Mouse (Mus musculus) kidney, postnatal 0 days (tissue): ENCODE data around the gene Mbd5. TPM values are rescaled to one million over a fixed set of nuclear protein-coding genes. Genes with fewer than 3 reads are reported as not detected.

ENCODE experiments used
- ATAC-seq: fragments of 200-750 bp; cut with Nextera tagmentation; replicated peaks from 2 replicates; pipeline ENCODE4 v1.8.0; 2017; ENCODE audit warnings: low read depth, moderate number of reproducible peaks, moderate TSS enrichment, moderate library complexity; ENCODE audit not compliant: low FRiP score
- DNase-seq: peaks from one replicate; pipeline ENCODE4 v3.0.0-alpha.2; 2016; ENCODE audit warnings: low spot score
- H3K27ac ChIP-seq: fragments of 300-500 bp; sonication (generic); 2 replicates; pipeline ENCODE4 v1.5.1; 2014; ENCODE audit warnings: mild to moderate bottlenecking
- H3K27me3 ChIP-seq: fragments of 300-500 bp; sonication (generic); 2 replicates; pipeline ENCODE4 v1.6.1; 2014; ENCODE audit warnings: low read length, mixed read lengths; ENCODE audit not compliant: insufficient read depth
- H3K36me3 ChIP-seq: fragments of 300-500 bp; sonication (generic); 2 replicates; pipeline ENCODE4 v1.6.1; 2014; ENCODE audit warnings: low read length, mixed read lengths; ENCODE audit not compliant: insufficient read depth
- H3K4me1 ChIP-seq: fragments of 300-500 bp; sonication (generic); replicated peaks from 2 replicates; pipeline ENCODE4 v1.6.1; 2014; ENCODE audit warnings: antibody characterized with exemption, low read length, mixed read lengths; ENCODE audit not compliant: insufficient read depth
- H3K4me2 ChIP-seq: fragments of 300-500 bp; sonication (generic); 2 replicates; pipeline ENCODE4 v1.6.1; 2014; ENCODE audit warnings: mild to moderate bottlenecking, low read length, moderate library complexity, mixed read lengths
- H3K4me3 ChIP-seq: fragments of 300-500 bp; sonication (generic); replicated peaks from 2 replicates; pipeline ENCODE4 v1.5.1; 2014; ENCODE audit warnings: low read depth, low read length
- H3K9ac ChIP-seq: fragments of 300-500 bp; sonication (generic); 2 replicates; pipeline ENCODE4 v1.6.1; 2014; ENCODE audit warnings: low read depth, low read length
- H3K9me3 ChIP-seq: fragments of 300-500 bp; sonication (generic); replicated peaks from 2 replicates; pipeline ENCODE4 v1.6.1; 2016; ENCODE audit warnings: low read length, inconsistent platforms, mixed read lengths
- CTCF ChIP-seq: IDR thresholded peaks from 2 replicates; pipeline ENCODE4 v1.5.1; 2016; ENCODE audit warnings: antibody characterized with exemption, low read depth, mild to moderate bottlenecking, moderate library complexity
- WGBS: fragments of 180-500 bp; shearing (Covaris S2); extraction: QIAGEN DNeasy Blood & Tissue Kit; methylation state at CpG from one replicate; pipeline ENCODE4 v1.1.7; 2014; 5-methylcytosine and 5-hydroxymethylcytosine counted together
- polyA plus RNA-seq: library from polyadenylated mRNA; unstranded; fragments of >200 nt; fragmentation: Nextera tagmentation; extraction: Ambion mirVana; gene quantifications from 2 replicates; pipeline ENCODE4 v1.2.1, GENCODE M21; 2015

Mbd5 gene
- polyA plus RNA-seq, 1 experiment from 2014 or later, result 16.9 TPM

- no peak for TF ChIP-seq CTCF
- DNase-seq (no peak), ATAC-seq (no peak)
- no peak overlapping the region for H3K27ac ChIP-seq
- WGBS, result 73% methylated on average over 2 of the region's 2 CpGs
- H3K36me3 ChIP-seq, result no peaks in the 10 kb centered on the region
- H3K9ac ChIP-seq, result no peak overlapping the region
- no peaks in the 10 kb centered on the region for H3K9me3 ChIP-seq
- no peaks in the 10 kb centered on the region for H3K27me3 ChIP-seq
- H3K4me2 ChIP-seq, result no peak overlapping the region
- no peak overlapping the region for H3K4me3 ChIP-seq
- no peaks in the 10 kb centered on the region for H3K4me1 ChIP-seq
These were observed 284.8 kb downstream of the Mbd5 start for GRCm38 (mm10) chr2:49234064-49234463.

GRCm38 (mm10) chr2:49241715-49242114, 292.4 kb downstream of the Mbd5 start:
- Histone ChIP-seq H3K4me3 (no peak overlapping the region), H3K9me3 (no peaks in the 10 kb centered on the region), H3K9ac (no peak overlapping the region), H3K27ac (no peak overlapping the region), H3K4me2 (no peak overlapping the region), H3K27me3 (no peaks in the 10 kb centered on the region), H3K36me3 (0 out of 2 replicates have a peak, but pooled peaks cover 3% of the 10 kb centered on the region), H3K4me1 (no peaks in the 10 kb centered on the region)
- DNase-seq, result no peak
- no peak for TF ChIP-seq CTCF
- ATAC-seq, result no peak
- WGBS, result 88% methylated on average over 4 of the region's 4 CpGs

GRCm38 (mm10) chr2:49264092-49264491, 314.8 kb downstream of the Mbd5 start:
- Histone ChIP-seq H3K27me3 (no peaks in the 10 kb centered on the region), H3K36me3 (no peaks in the 10 kb centered on the region), H3K4me3 (no peak overlapping the region), H3K9me3 (no peaks in the 10 kb centered on the region), H3K27ac (no peak overlapping the region), H3K9ac (no peak overlapping the region), H3K4me2 (no peak overlapping the region), H3K4me1 (no peaks in the 10 kb centered on the region)
- whole genome bisulfite sequencing, result 67% methylated on average over 2 of the region's 2 CpGs
- TF ChIP-seq CTCF, result no peak
- DNase-seq, result no peak
- no peak for ATAC-seq

- H3K4me3 ChIP-seq, result no peak overlapping the region
- H3K36me3 ChIP-seq, result no peaks in the 10 kb centered on the region
- H3K27ac ChIP-seq, result no peak overlapping the region
- TF ChIP-seq CTCF, result no peak
- ATAC-seq (no peak; the same call in 1 of the 2 replicates), DNase-seq (peak; percentile 11)
- no peak overlapping the region for H3K9ac ChIP-seq
- H3K27me3 ChIP-seq, result no peaks in the 10 kb centered on the region
- 28% methylated on average over 11 of the region's 11 CpGs for WGBS
- H3K4me1 ChIP-seq, result no peaks in the 10 kb centered on the region
- H3K9me3 ChIP-seq, result no peaks in the 10 kb centered on the region
- no peak overlapping the region for H3K4me2 ChIP-seq
These were observed 323.1 kb downstream of the Mbd5 start for GRCm38 (mm10) chr2:49272295-49272967.

- Histone ChIP-seq H3K4me3 (no peak overlapping the region), H3K27ac (no peak overlapping the region), H3K9ac (no peak overlapping the region), H3K9me3 (no peaks in the 10 kb centered on the region), H3K4me2 (no peak overlapping the region), H3K27me3 (no peaks in the 10 kb centered on the region), H3K4me1 (no peaks in the 10 kb centered on the region), H3K36me3 (no peaks in the 10 kb centered on the region)
- no peak for TF ChIP-seq CTCF
- WGBS, result 92% methylated on average over 4 of the region's 4 CpGs
- DNase-seq (no peak), ATAC-seq (no peak)
These were observed 326.9 kb downstream of the Mbd5 start for GRCm38 (mm10) chr2:49276017-49276722.

GRCm38 (mm10) chr2:49280496-49280895, 331.2 kb downstream of the Mbd5 start:
- Histone ChIP-seq H3K9ac (no peak overlapping the region), H3K4me1 (no peaks in the 10 kb centered on the region), H3K27ac (no peak overlapping the region), H3K4me2 (no peak overlapping the region), H3K36me3 (no peaks in the 10 kb centered on the region), H3K9me3 (no peaks in the 10 kb centered on the region), H3K4me3 (no peak overlapping the region), H3K27me3 (no peaks in the 10 kb centered on the region)
- no peak for TF ChIP-seq CTCF
- ATAC-seq (no peak), DNase-seq (no peak)

GRCm38 (mm10) chr2:49283583-49283982, 334.3 kb downstream of the Mbd5 start:
- Histone ChIP-seq H3K9ac (no peak overlapping the region), H3K9me3 (no peaks in the 10 kb centered on the region), H3K36me3 (no peaks in the 10 kb centered on the region), H3K27ac (no peak overlapping the region), H3K4me3 (no peak overlapping the region), H3K27me3 (no peaks in the 10 kb centered on the region), H3K4me2 (no peak overlapping the region), H3K4me1 (no peaks in the 10 kb centered on the region)
- TF ChIP-seq CTCF, result no peak
- DNase-seq (no peak), ATAC-seq (no peak)
